Mouse (Mus musculus): Measurements from ENCODE around the gene Morc1.

GRCm38 (mm10) chr16:48623447-48623846, 192.4 kb downstream of the Morc1 start:
- TF ChIP-seq POLR2A (IDR thresholded peaks at IDR 0.05; ENCODE audit: low read depth, low read length): no peak
- TF ChIP-seq CTCF (IDR thresholded peaks at IDR 0.05; ENCODE audit: borderline replicate concordance, insufficient read depth, low read length): no peak

Measured in embryonic fibroblast, embryonic 13.5 days (primary cell).